Mouse (Mus musculus) kidney, embryonic 16.5 days (tissue): Measurements from ENCODE around the gene Gm28035. TPM values are rescaled to one million over a fixed set of nuclear protein-coding genes. Genes with fewer than 3 reads are reported as not detected.
A peak's percentile ranks its signal among the peaks of the same experiment; 100 is the strongest.

Experiments
- ATAC-seq: fragments of 200-750 bp; cut with Nextera tagmentation; 2 replicates; pipeline ENCODE4 v1.8.0; 2017; ENCODE audit warnings: moderate TSS enrichment; ENCODE audit not compliant: low FRiP score, low TSS enrichment
- H3K27ac ChIP-seq: fragments of 300-500 bp; sonication (generic); 2 replicates; pipeline ENCODE4 v1.5.1; 2014; ENCODE audit warnings: low read length
- H3K27me3 ChIP-seq: fragments of 300-500 bp; sonication (generic); 2 replicates; pipeline ENCODE4 v1.6.1; 2014; ENCODE audit warnings: low read length, control low read depth, mixed read lengths; ENCODE audit not compliant: insufficient read depth
- H3K36me3 ChIP-seq: fragments of 300-500 bp; sonication (generic); 2 replicates; pipeline ENCODE4 v1.6.1; 2014; ENCODE audit warnings: low read length, control low read depth, mixed read lengths; ENCODE audit not compliant: insufficient read depth
- H3K4me1 ChIP-seq: fragments of 300-500 bp; sonication (generic); 2 replicates; pipeline ENCODE4 v1.6.1; 2014; ENCODE audit warnings: low read length, control low read depth, mixed read lengths; ENCODE audit not compliant: insufficient read depth
- H3K4me2 ChIP-seq: fragments of 300-500 bp; sonication (generic); replicated peaks from 2 replicates; pipeline ENCODE4 v1.6.1; 2014; ENCODE audit warnings: low read depth, low read length
- H3K4me3 ChIP-seq: fragments of 300-500 bp; sonication (generic); 2 replicates; pipeline ENCODE4 v1.5.1; 2014; ENCODE audit warnings: mild to moderate bottlenecking, low read length
- H3K9ac ChIP-seq: fragments of 300-500 bp; sonication (generic); replicated peaks from 2 replicates; pipeline ENCODE4 v1.6.1; 2014; ENCODE audit warnings: low read length
- H3K9me3 ChIP-seq: fragments of 300-500 bp; sonication (generic); 2 replicates; pipeline ENCODE4 v1.6.1; 2016; ENCODE audit warnings: low read length, control low read depth
- WGBS: fragments of 180-500 bp; shearing (Covaris S2); extraction: QIAGEN DNeasy Blood & Tissue Kit; methylation state at CpG from one replicate; pipeline ENCODE4 v1.1.7; 2014; 5-methylcytosine and 5-hydroxymethylcytosine counted together
- polyA plus RNA-seq: library from polyadenylated mRNA; unstranded; fragments of >200 nt; fragmentation: Nextera tagmentation; extraction: Ambion mirVana; gene quantifications from 2 replicates; pipeline ENCODE4 v1.2.1, GENCODE M21; 2015

Gene Gm28035
- 0.45 TPM in 2 replicates for polyA plus RNA-seq

GRCm38 (mm10) chr2:30240267-30240666 is at the start of gene Gm28035:
Gm28035 (plus strand) TSS chr2:30240567.
- Histone ChIP-seq H3K9me3 (no peaks in the 10 kb centered on the region), H3K9ac (peak within 1 kb of the TSS; percentile 90; the same call in 1 of the 2 replicates), H3K4me2 (peak within 1 kb of the TSS; percentile 85), H3K4me3 (peak within 1 kb of the TSS; percentile 70; the same call in 1 of the 2 replicates), H3K27ac (peak within 1 kb of the TSS; percentile 64), H3K4me1 (peaks cover 37% of the 10 kb centered on the region), H3K36me3 (peaks cover 24% of the 10 kb centered on the region), H3K27me3 (no peaks in the 10 kb centered on the region)
- no peak for ATAC-seq
- WGBS = 84% methylated on average over 2 of the region's 2 CpGs

- Histone ChIP-seq H3K4me2 (no peak overlapping the region), H3K4me3 (no peak overlapping the region), H3K27ac (no peak overlapping the region), H3K36me3 (no peaks in the 10 kb centered on the region), H3K27me3 (no peaks in the 10 kb centered on the region), H3K9me3 (no peaks in the 10 kb centered on the region), H3K9ac (no peak overlapping the region), H3K4me1 (no peaks in the 10 kb centered on the region)
- ATAC-seq = no peak
- 86% methylated on average over 12 of the region's 12 CpGs for WGBS
These were observed 48.4 kb upstream of the Gm28035 start for GRCm38 (mm10) chr2:30191790-30192580.

- 92% methylated on average over 3 of the region's 3 CpGs for WGBS
- no peak for ATAC-seq
- Histone ChIP-seq H3K4me3 (no peak overlapping the region), H3K27me3 (no peaks in the 10 kb centered on the region), H3K4me2 (no peak overlapping the region), H3K4me1 (no peaks in the 10 kb centered on the region), H3K36me3 (no peaks in the 10 kb centered on the region), H3K9ac (no peak overlapping the region), H3K9me3 (no peaks in the 10 kb centered on the region), H3K27ac (no peak overlapping the region)
These were observed 45.7 kb upstream of the Gm28035 start for GRCm38 (mm10) chr2:30194656-30195055.

- no peaks in the 10 kb centered on the region for H3K27me3 ChIP-seq
- no peak overlapping the region for H3K27ac ChIP-seq
- no peaks in the 10 kb centered on the region for H3K9me3 ChIP-seq
- H3K36me3 ChIP-seq = no peaks in the 10 kb centered on the region
- no peak overlapping the region for H3K4me3 ChIP-seq
- 74% methylated on average over 4 of the region's 4 CpGs for WGBS
- H3K4me2 ChIP-seq = no peak overlapping the region
- H3K9ac ChIP-seq = no peak overlapping the region
- ATAC-seq = no peak
- 0 out of 2 replicates have a peak, but pooled peaks cover 3% of the 10 kb centered on the region for H3K4me1 ChIP-seq
These were observed 42.3 kb upstream of the Gm28035 start for GRCm38 (mm10) chr2:30198021-30198420.

GRCm38 (mm10) chr2:30199984-30200383 is 40.4 kb upstream of the Gm28035 start:
- Histone ChIP-seq H3K27ac (no peak overlapping the region), H3K4me3 (no peak overlapping the region), H3K27me3 (no peaks in the 10 kb centered on the region), H3K36me3 (no peaks in the 10 kb centered on the region), H3K4me2 (no peak overlapping the region), H3K9me3 (no peaks in the 10 kb centered on the region), H3K9ac (no peak overlapping the region), H3K4me1 (peaks cover 8% of the 10 kb centered on the region; the same call in 1 of the 2 replicates)
- ATAC-seq = no peak
- WGBS = 16% methylated on average over 1 of the region's 1 CpGs

- H3K9me3 ChIP-seq = no peaks in the 10 kb centered on the region
- H3K36me3 ChIP-seq = no peaks in the 10 kb centered on the region
- WGBS = 56% methylated on average over 5 of the region's 5 CpGs
- H3K4me2 ChIP-seq = no peak overlapping the region
- ATAC-seq = no peak
- no peak overlapping the region for H3K4me3 ChIP-seq
- no peak overlapping the region for H3K27ac ChIP-seq
- no peak overlapping the region for H3K9ac ChIP-seq
- peaks cover 9% of the 10 kb centered on the region; the same call in 1 of the 2 replicates for H3K4me1 ChIP-seq
- no peaks in the 10 kb centered on the region for H3K27me3 ChIP-seq
These were observed 39.9 kb upstream of the Gm28035 start for GRCm38 (mm10) chr2:30200388-30200925.

- Histone ChIP-seq H3K27me3 (no peaks in the 10 kb centered on the region), H3K9ac (no peak overlapping the region), H3K36me3 (no peaks in the 10 kb centered on the region), H3K4me1 (peaks cover 17% of the 10 kb centered on the region), H3K27ac (no peak overlapping the region), H3K4me3 (no peak overlapping the region), H3K4me2 (no peak overlapping the region), H3K9me3 (no peaks in the 10 kb centered on the region)
- ATAC-seq = no peak
- WGBS = 71% methylated on average over 7 of the region's 7 CpGs
These were observed 36.9 kb upstream of the Gm28035 start for GRCm38 (mm10) chr2:30203439-30203838.

GRCm38 (mm10) chr2:30205255-30205628 is 35.1 kb upstream of the Gm28035 start:
- no peaks in the 10 kb centered on the region for H3K36me3 ChIP-seq
- WGBS = 2% methylated on average over 13 of the region's 13 CpGs

GRCm38 (mm10) chr2:30205629-30206357 is 34.6 kb upstream of the Gm28035 start, which contains the start of gene Kyat1:
Kyat1 (minus strand) TSS chr2:30205847.
- H3K36me3 ChIP-seq = no peaks in the 10 kb centered on the region
- H3K4me3 ChIP-seq = peak within 1 kb of the TSS; percentile 80
- H3K27ac ChIP-seq = peak within 1 kb of the TSS; percentile 79
- H3K9me3 ChIP-seq = no peaks in the 10 kb centered on the region
- peaks cover 14% of the 10 kb centered on the region for H3K4me1 ChIP-seq
- under 1% methylated on average over 44 of the region's 44 CpGs for WGBS
- H3K27me3 ChIP-seq = no peaks in the 10 kb centered on the region
- peak within 1 kb of the TSS; percentile 83 for H3K4me2 ChIP-seq
- peak; percentile 96 for ATAC-seq
- H3K9ac ChIP-seq = peak within 1 kb of the TSS; percentile 73

More at GRCm38 (mm10) chr2:30205255-30205628, 35.1 kb upstream of the Gm28035 start:
- Histone ChIP-seq H3K4me3 (peak overlapping the region; percentile 80), H3K4me2 (peak overlapping the region; percentile 83), H3K9me3 (no peaks in the 10 kb centered on the region), H3K9ac (peak overlapping the region; percentile 73), H3K27me3 (no peaks in the 10 kb centered on the region), H3K4me1 (peaks cover 17% of the 10 kb centered on the region), H3K27ac (peak overlapping the region; percentile 79)
- ATAC-seq = peak; percentile 52
